Mouse (Mus musculus): Measurements from ENCODE around the gene Gpn1. TPM values are rescaled to one million over a fixed set of nuclear protein-coding genes. Genes with fewer than 3 reads are reported as not detected.

Gene Gpn1
- 52.0 and 52.7 TPM in 2 replicates for polyA plus RNA-seq (2014; fragmentation: Nextera tagmentation; extraction: Ambion mirVana)

GRCm38 (mm10) chr5:31494513-31495297 is at the start of gene Gpn1:
Gene Gpn1 (plus strand): TSS chr5:31494741.
- H3K9ac ChIP-seq (ENCODE audit: low read depth, low read length): peak within 1 kb of the TSS; percentile 87
- ATAC-seq (replicated peaks; ENCODE audit: insufficient number of reproducible peaks, low FRiP score, low TSS enrichment): peak; percentile 98
- peaks cover 4% of the 10 kb centered on the region; the same call in 1 of the 2 replicates for H3K4me1 ChIP-seq (ENCODE audit: control insufficient read depth, insufficient read depth, low read length)
- peak within 1 kb of the TSS; percentile 84 for H3K4me2 ChIP-seq
- H3K9me3 ChIP-seq (replicated peaks; ENCODE audit: control insufficient read depth, low read length): no peaks in the 10 kb centered on the region
- H3K27ac ChIP-seq (ENCODE audit: low read depth, low read length): no peak within 1 kb of the TSS
- H3K36me3 ChIP-seq (ENCODE audit: control insufficient read depth, insufficient read depth, low read length): peaks cover 9% of the 10 kb centered on the region; the same call in 1 of the 2 replicates
- under 1% methylated on average over 49 of the region's 49 CpGs for WGBS (ENCODE audit: insufficient replicate concordance)
- no peaks in the 10 kb centered on the region for H3K27me3 ChIP-seq (ENCODE audit: control insufficient read depth, insufficient read depth, low read length)
- peak within 1 kb of the TSS; percentile 93 for H3K4me3 ChIP-seq (ENCODE audit: low read depth, low read length)

GRCm38 (mm10) chr5:31451336-31451735 is 43.2 kb upstream of the Gpn1 start:
- ATAC-seq (replicated peaks; ENCODE audit: insufficient number of reproducible peaks, low FRiP score, low TSS enrichment): no peak
- Histone ChIP-seq H3K4me3 (ENCODE audit: low read depth, low read length) (no peak overlapping the region), H3K27me3 (ENCODE audit: control insufficient read depth, insufficient read depth, low read length) (no peaks in the 10 kb centered on the region), H3K9ac (ENCODE audit: low read depth, low read length) (no peak overlapping the region), H3K9me3 (replicated peaks; ENCODE audit: control insufficient read depth, low read length) (no peaks in the 10 kb centered on the region), H3K4me2 (no peak overlapping the region), H3K27ac (ENCODE audit: low read depth, low read length) (no peak overlapping the region), H3K4me1 (ENCODE audit: control insufficient read depth, insufficient read depth, low read length) (0 out of 2 replicates have a peak, but pooled peaks cover 6% of the 10 kb centered on the region), H3K36me3 (ENCODE audit: control insufficient read depth, insufficient read depth, low read length) (no peaks in the 10 kb centered on the region)
- 83% methylated on average over 2 of the region's 2 CpGs for WGBS (ENCODE audit: insufficient replicate concordance)

DNA sequence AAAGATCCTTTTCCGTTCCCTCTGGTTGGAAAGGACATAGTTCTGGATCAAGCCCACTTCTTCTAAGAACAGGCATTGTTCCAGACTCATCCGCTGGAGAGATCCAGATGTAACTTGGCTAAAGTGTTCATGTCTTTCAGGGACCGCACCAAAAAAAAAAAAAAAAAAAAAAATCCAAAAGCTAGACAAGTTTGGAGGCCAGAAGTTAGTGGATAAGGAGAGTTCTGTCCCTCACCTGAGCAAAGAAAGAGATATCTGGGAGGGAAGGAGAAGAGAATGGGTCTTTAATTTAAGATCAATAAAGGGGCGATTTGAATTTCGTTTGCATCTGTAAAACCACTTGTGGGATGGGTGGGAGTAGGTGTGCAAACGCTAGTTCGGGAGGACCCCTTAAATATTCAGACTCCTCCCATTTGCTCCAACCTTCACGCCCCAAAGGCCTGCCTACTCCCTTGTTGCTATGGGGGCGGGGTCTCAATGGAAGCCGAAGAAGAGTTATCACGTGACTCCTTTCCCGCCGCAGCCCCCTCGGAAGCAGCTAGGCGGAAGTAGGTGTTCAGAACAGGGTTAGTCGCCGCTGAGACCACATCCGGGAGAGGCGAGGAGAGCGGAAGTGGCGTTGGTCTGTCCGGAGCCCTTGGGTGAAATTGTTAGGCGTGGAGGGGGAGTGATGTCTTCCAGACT is 42.5 kb upstream of the Gpn1 start, which contains the start of gene Zfp512:
Gene Zfp512 (plus strand): TSS at position 554 of the 684 bp plus-strand sequence.
- Histone ChIP-seq H3K4me3 (ENCODE audit: low read depth, low read length) (peak within 1 kb of the TSS; percentile 50), H3K36me3 (ENCODE audit: control insufficient read depth, insufficient read depth, low read length) (no peaks in the 10 kb centered on the region), H3K9me3 (replicated peaks; ENCODE audit: control insufficient read depth, low read length) (no peaks in the 10 kb centered on the region), H3K4me1 (ENCODE audit: control insufficient read depth, insufficient read depth, low read length) (0 out of 2 replicates have a peak, but pooled peaks cover 6% of the 10 kb centered on the region), H3K27ac (ENCODE audit: low read depth, low read length) (peak within 1 kb of the TSS; percentile 57; the same call in 1 of the 2 replicates), H3K27me3 (ENCODE audit: control insufficient read depth, insufficient read depth, low read length) (no peaks in the 10 kb centered on the region), H3K4me2 (peak within 1 kb of the TSS; percentile 83), H3K9ac (ENCODE audit: low read depth, low read length) (peak within 1 kb of the TSS; percentile 81)
- 6% methylated on average over 23 of the region's 23 CpGs for WGBS (ENCODE audit: insufficient replicate concordance)
- peak; percentile 97 for ATAC-seq (replicated peaks; ENCODE audit: insufficient number of reproducible peaks, low FRiP score, low TSS enrichment)

GRCm38 (mm10) chr5:31452562-31452878 is 42.0 kb upstream of the Gpn1 start:
- Histone ChIP-seq H3K27ac (ENCODE audit: low read depth, low read length) (peak overlapping the region; percentile 57; the same call in 1 of the 2 replicates), H3K4me3 (ENCODE audit: low read depth, low read length) (peak overlapping the region; percentile 50), H3K27me3 (ENCODE audit: control insufficient read depth, insufficient read depth, low read length) (no peaks in the 10 kb centered on the region), H3K9me3 (replicated peaks; ENCODE audit: control insufficient read depth, low read length) (no peaks in the 10 kb centered on the region), H3K36me3 (ENCODE audit: control insufficient read depth, insufficient read depth, low read length) (no peaks in the 10 kb centered on the region), H3K4me2 (peak overlapping the region; percentile 83), H3K9ac (ENCODE audit: low read depth, low read length) (peak overlapping the region; percentile 71; the same call in 1 of the 2 replicates), H3K4me1 (ENCODE audit: control insufficient read depth, insufficient read depth, low read length) (0 out of 2 replicates have a peak, but pooled peaks cover 6% of the 10 kb centered on the region)
- peak; percentile 13; the same call in 1 of the 2 replicates for ATAC-seq (replicated peaks; ENCODE audit: insufficient number of reproducible peaks, low FRiP score, low TSS enrichment)
- under 1% methylated on average over 11 of the region's 11 CpGs for WGBS (ENCODE audit: insufficient replicate concordance)

- Histone ChIP-seq H3K27ac (ENCODE audit: low read depth, low read length) (no peak overlapping the region), H3K27me3 (ENCODE audit: control insufficient read depth, insufficient read depth, low read length) (no peaks in the 10 kb centered on the region), H3K9me3 (replicated peaks; ENCODE audit: control insufficient read depth, low read length) (no peaks in the 10 kb centered on the region), H3K4me1 (ENCODE audit: control insufficient read depth, insufficient read depth, low read length) (0 out of 2 replicates have a peak, but pooled peaks cover 6% of the 10 kb centered on the region), H3K4me3 (ENCODE audit: low read depth, low read length) (peak overlapping the region; percentile 50), H3K4me2 (peak overlapping the region; percentile 83), H3K9ac (ENCODE audit: low read depth, low read length) (peak overlapping the region; percentile 81), H3K36me3 (ENCODE audit: control insufficient read depth, insufficient read depth, low read length) (no peaks in the 10 kb centered on the region)
- 15% methylated on average over 7 of the region's 7 CpGs for WGBS (ENCODE audit: insufficient replicate concordance)
- no peak for ATAC-seq (replicated peaks; ENCODE audit: insufficient number of reproducible peaks, low FRiP score, low TSS enrichment)
These were observed 41.6 kb upstream of the Gpn1 start for GRCm38 (mm10) chr5:31452886-31453410.

DNA sequence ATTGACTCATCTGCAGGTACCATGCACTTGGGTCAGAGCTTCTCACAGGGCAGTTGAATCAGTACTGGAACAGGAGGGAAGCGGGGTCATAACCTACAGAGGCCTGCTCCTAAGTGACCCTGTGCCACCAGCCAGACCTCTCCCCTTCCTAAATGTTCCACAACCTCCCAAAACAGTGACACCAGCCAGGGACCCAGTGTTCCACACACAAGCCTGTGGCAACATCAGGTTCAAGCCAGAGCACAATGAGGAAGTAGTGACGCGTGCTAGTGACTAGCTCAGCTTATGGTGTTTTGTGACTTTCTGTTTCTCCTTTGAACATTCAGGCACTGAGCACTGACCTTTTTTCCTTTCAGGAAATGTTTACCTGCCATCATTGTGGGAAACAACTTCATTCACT is 26.7 kb upstream of the Gpn1 start:
- Histone ChIP-seq H3K4me3 (ENCODE audit: low read depth, low read length) (no peak overlapping the region), H3K4me1 (ENCODE audit: control insufficient read depth, insufficient read depth, low read length) (no peaks in the 10 kb centered on the region), H3K36me3 (ENCODE audit: control insufficient read depth, insufficient read depth, low read length) (peaks cover 27% of the 10 kb centered on the region), H3K27ac (ENCODE audit: low read depth, low read length) (no peak overlapping the region), H3K9ac (ENCODE audit: low read depth, low read length) (no peak overlapping the region), H3K4me2 (no peak overlapping the region), H3K27me3 (ENCODE audit: control insufficient read depth, insufficient read depth, low read length) (no peaks in the 10 kb centered on the region), H3K9me3 (replicated peaks; ENCODE audit: control insufficient read depth, low read length) (no peaks in the 10 kb centered on the region)
- ATAC-seq (replicated peaks; ENCODE audit: insufficient number of reproducible peaks, low FRiP score, low TSS enrichment): no peak
- 97% methylated on average over 3 of the region's 3 CpGs for WGBS (ENCODE audit: insufficient replicate concordance)

DNA sequence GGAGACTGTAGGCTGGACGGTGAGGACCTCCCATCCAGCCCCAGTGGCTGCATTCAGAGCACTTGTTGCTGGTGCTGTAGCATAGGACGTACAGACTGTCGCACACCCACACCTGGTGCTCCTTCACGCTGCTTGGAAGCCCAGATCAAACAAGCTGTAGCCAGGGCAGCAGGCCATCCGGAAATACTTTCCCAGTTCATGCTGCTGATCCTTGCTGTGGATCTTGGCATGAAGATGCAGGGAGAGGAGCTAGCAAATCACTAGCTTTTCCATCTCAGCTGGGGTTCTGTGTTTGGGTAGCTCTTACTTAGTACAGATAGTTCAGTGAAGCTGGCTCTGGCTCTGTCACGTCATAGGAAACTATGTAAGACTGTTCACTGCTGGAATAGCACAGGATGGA is 24.8 kb upstream of the Gpn1 start:
- 85% methylated on average over 6 of the region's 6 CpGs for whole genome bisulfite sequencing (ENCODE audit: insufficient replicate concordance)
- no peaks in the 10 kb centered on the region for H3K9me3 ChIP-seq (replicated peaks; ENCODE audit: control insufficient read depth, low read length)
- H3K4me2 ChIP-seq: no peak overlapping the region
- H3K27ac ChIP-seq (ENCODE audit: low read depth, low read length): no peak overlapping the region
- H3K4me3 ChIP-seq (ENCODE audit: low read depth, low read length): no peak overlapping the region
- no peak for ATAC-seq (replicated peaks; ENCODE audit: insufficient number of reproducible peaks, low FRiP score, low TSS enrichment)
- H3K4me1 ChIP-seq (ENCODE audit: control insufficient read depth, insufficient read depth, low read length): no peaks in the 10 kb centered on the region
- no peak overlapping the region for H3K9ac ChIP-seq (ENCODE audit: low read depth, low read length)
- H3K27me3 ChIP-seq (ENCODE audit: control insufficient read depth, insufficient read depth, low read length): no peaks in the 10 kb centered on the region
- peaks cover 45% of the 10 kb centered on the region for H3K36me3 ChIP-seq (ENCODE audit: control insufficient read depth, insufficient read depth, low read length)

GRCm38 (mm10) chr5:31470334-31470733 is 24.2 kb upstream of the Gpn1 start:
- Histone ChIP-seq H3K9me3 (replicated peaks; ENCODE audit: control insufficient read depth, low read length) (no peaks in the 10 kb centered on the region), H3K27me3 (ENCODE audit: control insufficient read depth, insufficient read depth, low read length) (no peaks in the 10 kb centered on the region), H3K4me1 (ENCODE audit: control insufficient read depth, insufficient read depth, low read length) (no peaks in the 10 kb centered on the region), H3K27ac (ENCODE audit: low read depth, low read length) (no peak overlapping the region), H3K9ac (ENCODE audit: low read depth, low read length) (no peak overlapping the region), H3K4me2 (no peak overlapping the region), H3K4me3 (ENCODE audit: low read depth, low read length) (no peak overlapping the region), H3K36me3 (ENCODE audit: control insufficient read depth, insufficient read depth, low read length) (peaks cover 45% of the 10 kb centered on the region)
- WGBS (ENCODE audit: insufficient replicate concordance): 64% methylated on average over 7 of the region's 7 CpGs
- no peak for ATAC-seq (replicated peaks; ENCODE audit: insufficient number of reproducible peaks, low FRiP score, low TSS enrichment)

All from heart, embryonic 11.5 days (tissue).